Mouse (Mus musculus) embryo, embryonic 9.5 days (tissue): Measurements from ENCODE around the gene Spo11.

Experiments used
- DNase-seq: peaks from one replicate; pipeline ENCODE4 v3.0.0-alpha.2; 2017; ENCODE audit errors: extremely low spot score

Gene Spo11

GRCm38 (mm10) chr2:172958579-172958978, 18.9 kb upstream of the Spo11 start:
- no peak for DNase-seq

GRCm38 (mm10) chr2:172959006-172959768, 18.3 kb upstream of the Spo11 start:
- no peak for DNase-seq

GRCm38 (mm10) chr2:172960350-172960749, 17.1 kb upstream of the Spo11 start:
- DNase-seq, result no peak

GRCm38 (mm10) chr2:172961211-172961610, 16.3 kb upstream of the Spo11 start:
- DNase-seq, result no peak

- DNase-seq, result peak; percentile 55
These were observed 12.3 kb upstream of the Spo11 start for GRCm38 (mm10) chr2:172965249-172965648.

GRCm38 (mm10) chr2:172966480-172966879, 11.0 kb upstream of the Spo11 start:
- no peak for DNase-seq

GRCm38 (mm10) chr2:172971865-172972264, 5.6 kb upstream of the Spo11 start:
- no peak for DNase-seq

- DNase-seq, result no peak
These were observed 3.5 kb upstream of the Spo11 start for GRCm38 (mm10) chr2:172973806-172974565.

- DNase-seq, result no peak
These were observed 2.8 kb upstream of the Spo11 start for GRCm38 (mm10) chr2:172974701-172975100.

- DNase-seq, result no peak
These were observed 2.3 kb upstream of the Spo11 start for GRCm38 (mm10) chr2:172975159-172975558.

- no peak for DNase-seq
These were observed 750 bp upstream of the Spo11 start for GRCm38 (mm10) chr2:172976661-172977238.

- DNase-seq, result no peak
These were observed 682 bp downstream of the Spo11 start for GRCm38 (mm10) chr2:172978131-172978633.

GRCm38 (mm10) chr2:172979666-172980345, 2.3 kb downstream of the Spo11 start:
- no peak for DNase-seq

GRCm38 (mm10) chr2:172982776-172983561, 5.5 kb downstream of the Spo11 start:
- no peak for DNase-seq

GRCm38 (mm10) chr2:172990161-172990560, 12.7 kb downstream of the Spo11 start:
- no peak for DNase-seq

- DNase-seq, result peak; percentile 73
These were observed 18.7 kb downstream of the Spo11 start for GRCm38 (mm10) chr2:172996207-172996606.

- no peak for DNase-seq
These were observed 20.2 kb downstream of the Spo11 start for GRCm38 (mm10) chr2:172997748-172998147.

- no peak for DNase-seq
These were observed 21.0 kb downstream of the Spo11 start for GRCm38 (mm10) chr2:172998478-172998877.

GRCm38 (mm10) chr2:172999630-173000284, 22.3 kb downstream of the Spo11 start, which contains the start of gene Rae1:
Gene Rae1 (plus strand): TSS chr2:173000117.
- DNase-seq, result peak; percentile 99

GRCm38 (mm10) chr2:173000285-173000652, 22.8 kb downstream of the Spo11 start:
- no peak for DNase-seq

- no peak for DNase-seq
These were observed 23.4 kb downstream of the Spo11 start for GRCm38 (mm10) chr2:173000921-173001320.
